Mouse (Mus musculus): ENCODE data around the gene Ranbp1.
"Not testable (repeated sequence)": the region's sequence is repeated elsewhere in the genome, so short reads cannot be mapped to it uniquely, and the experiment has no call there.

Gene Ranbp1

GRCm38 (mm10) chr16:18248433-18249363, at the start of gene Ranbp1, which contains the start of gene Trmt2a:
Gene Ranbp1 (minus strand): TSS chr16:18248732.
Gene Trmt2a (plus strand): TSS chr16:18248679.
- DNase-seq (ENCODE audit: low read depth, low spot score) = peak; percentile 100

GRCm38 (mm10) chr16:18289614-18290013, 41.1 kb upstream of the Ranbp1 start:
- not testable (repeated sequence) for DNase-seq (ENCODE audit: low read depth, low spot score)

GRCm38 (mm10) chr16:18289067-18289588, 40.6 kb upstream of the Ranbp1 start, which contains the start of gene Dgcr8:
Gene Dgcr8 (minus strand): TSS chr16:18289246.
- peak; percentile 99 for DNase-seq (ENCODE audit: low read depth, low spot score)

GRCm38 (mm10) chr16:18288581-18289061, 40.1 kb upstream of the Ranbp1 start:
- DNase-seq (ENCODE audit: low read depth, low spot score) = no peak

- peak; percentile 18 for DNase-seq (ENCODE audit: low read depth, low spot score)
Measured at GRCm38 (mm10) chr16:18288166-18288565, 39.6 kb upstream of the Ranbp1 start.

GRCm38 (mm10) chr16:18275166-18275565, 26.6 kb upstream of the Ranbp1 start:
- DNase-seq (ENCODE audit: low read depth, low spot score) = peak; percentile 49

GRCm38 (mm10) chr16:18268182-18268581, 19.6 kb upstream of the Ranbp1 start:
- DNase-seq (ENCODE audit: low read depth, low spot score) = peak; percentile 70

GRCm38 (mm10) chr16:18265024-18265423, 16.5 kb upstream of the Ranbp1 start:
- DNase-seq (ENCODE audit: low read depth, low spot score) = no peak

GRCm38 (mm10) chr16:18258221-18258620, 9.7 kb upstream of the Ranbp1 start, which contains the start of gene Gm49776:
Gene Gm49776 (minus strand): TSS chr16:18258321.
- DNase-seq (ENCODE audit: low read depth, low spot score) = no peak

GRCm38 (mm10) chr16:18253866-18254265, 5.3 kb upstream of the Ranbp1 start:
- DNase-seq (ENCODE audit: low read depth, low spot score) = no peak

- no peak for DNase-seq (ENCODE audit: low read depth, low spot score)
Measured at GRCm38 (mm10) chr16:18252736-18253135, 4.2 kb upstream of the Ranbp1 start.

GRCm38 (mm10) chr16:18250828-18251790, 2.6 kb upstream of the Ranbp1 start:
- DNase-seq (ENCODE audit: low read depth, low spot score) = no peak

GRCm38 (mm10) chr16:18250231-18250630, 1.7 kb upstream of the Ranbp1 start:
- DNase-seq (ENCODE audit: low read depth, low spot score) = no peak

GRCm38 (mm10) chr16:18249364-18249967, 934 bp upstream of the Ranbp1 start:
- peak; percentile 28 for DNase-seq (ENCODE audit: low read depth, low spot score)

GRCm38 (mm10) chr16:18247521-18248399, 772 bp downstream of the Ranbp1 start:
- DNase-seq (ENCODE audit: low read depth, low spot score) = peak; percentile 56

- DNase-seq (ENCODE audit: low read depth, low spot score) = no peak
Measured at GRCm38 (mm10) chr16:18241581-18241980, 7.0 kb downstream of the Ranbp1 start.

GRCm38 (mm10) chr16:18236676-18237501, 11.6 kb downstream of the Ranbp1 start:
- no peak for DNase-seq (ENCODE audit: low read depth, low spot score)

GRCm38 (mm10) chr16:18235389-18236065, 13.0 kb downstream of the Ranbp1 start:
- DNase-seq (ENCODE audit: low read depth, low spot score) = peak; percentile 61
